Mouse (Mus musculus): ENCODE results near the gene Dhps. TPM values are rescaled to one million over a fixed set of nuclear protein-coding genes. Genes with fewer than 3 reads are reported as not detected.

Dhps gene
- polyA plus RNA-seq, 1 experiment from 2014 or later, result 66.8 TPM

DNA sequence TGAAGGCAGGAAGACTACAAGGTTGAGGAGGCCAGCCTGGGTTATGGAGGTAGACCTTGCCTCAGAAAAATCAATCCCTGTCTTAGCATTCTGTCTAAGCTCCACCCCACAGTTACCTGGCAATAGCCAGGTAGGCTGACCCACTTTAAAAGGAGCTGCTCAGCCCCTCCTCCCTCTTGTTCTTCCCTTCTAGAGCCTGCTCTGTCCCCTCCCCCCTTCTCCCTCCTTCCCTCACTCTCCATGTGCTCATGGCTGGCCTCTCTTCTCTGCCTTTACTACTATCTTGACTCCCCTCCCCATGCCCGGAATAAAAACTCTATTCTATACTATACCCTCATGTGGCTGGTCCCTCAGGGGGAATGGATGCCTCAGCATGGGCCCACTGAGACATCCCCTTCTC, 37.7 kb upstream of the Dhps start:
- no peaks in the 10 kb centered on the region for H3K9me3 ChIP-seq (ENCODE audit: control insufficient read depth, low read length)
- H3K4me2 ChIP-seq, result no peak overlapping the region
- peaks cover 22% of the 10 kb centered on the region for H3K4me1 ChIP-seq (ENCODE audit: control insufficient read depth, insufficient read depth, low read length)
- H3K27ac ChIP-seq (ENCODE audit: low read depth, low read length), result no peak overlapping the region
- DNase-seq (ENCODE audit: low spot score, missing footprints) (no peak), ATAC-seq (ENCODE audit: low FRiP score) (no peak)
- 56% methylated on average over 1 of the region's 1 CpGs for WGBS
- peaks cover 10% of the 10 kb centered on the region; the same call in 1 of the 2 replicates for H3K36me3 ChIP-seq (ENCODE audit: control insufficient read depth, insufficient read depth, low read length)
- H3K27me3 ChIP-seq (ENCODE audit: control insufficient read depth, insufficient read depth, low read length), result no peaks in the 10 kb centered on the region
- H3K9ac ChIP-seq (ENCODE audit: low read length), result no peak overlapping the region
- H3K4me3 ChIP-seq (ENCODE audit: low read depth, low read length), result no peak overlapping the region

DNA sequence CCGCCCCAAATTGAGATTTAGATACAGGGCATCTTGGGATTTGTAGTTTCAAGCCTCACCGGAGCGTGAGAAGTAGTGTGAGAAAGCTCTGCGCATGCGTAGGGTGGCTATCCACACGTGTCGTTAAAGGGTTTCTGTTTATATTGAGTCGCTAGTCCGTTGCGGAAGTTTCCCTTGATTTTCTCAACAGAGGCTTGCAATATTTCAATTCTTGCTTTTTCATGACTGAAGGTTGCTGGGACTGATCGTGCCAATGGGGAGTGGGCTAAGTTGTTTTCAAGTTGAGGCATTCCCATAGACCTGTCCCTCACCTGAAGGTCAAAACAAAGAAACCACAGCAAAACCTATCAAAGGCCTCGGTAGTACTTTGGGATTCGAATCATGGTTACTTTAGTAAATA, 36.8 kb upstream of the Dhps start:
- ATAC-seq (ENCODE audit: low FRiP score), result no peak
- 6% methylated on average over 13 of the region's 13 CpGs for WGBS
- Histone ChIP-seq H3K4me3 (ENCODE audit: low read depth, low read length) (peak overlapping the region; percentile 22), H3K4me2 (peak overlapping the region; percentile 64), H3K27me3 (ENCODE audit: control insufficient read depth, insufficient read depth, low read length) (no peaks in the 10 kb centered on the region), H3K9ac (ENCODE audit: low read length) (peak overlapping the region; percentile 76; the same call in 1 of the 2 replicates), H3K27ac (ENCODE audit: low read depth, low read length) (no peak overlapping the region), H3K9me3 (ENCODE audit: control insufficient read depth, low read length) (no peaks in the 10 kb centered on the region), H3K4me1 (ENCODE audit: control insufficient read depth, insufficient read depth, low read length) (peaks cover 21% of the 10 kb centered on the region), H3K36me3 (ENCODE audit: control insufficient read depth, insufficient read depth, low read length) (peaks cover 10% of the 10 kb centered on the region; the same call in 1 of the 2 replicates)
- peak; percentile 94 for DNase-seq (ENCODE audit: low spot score, missing footprints)

DNA sequence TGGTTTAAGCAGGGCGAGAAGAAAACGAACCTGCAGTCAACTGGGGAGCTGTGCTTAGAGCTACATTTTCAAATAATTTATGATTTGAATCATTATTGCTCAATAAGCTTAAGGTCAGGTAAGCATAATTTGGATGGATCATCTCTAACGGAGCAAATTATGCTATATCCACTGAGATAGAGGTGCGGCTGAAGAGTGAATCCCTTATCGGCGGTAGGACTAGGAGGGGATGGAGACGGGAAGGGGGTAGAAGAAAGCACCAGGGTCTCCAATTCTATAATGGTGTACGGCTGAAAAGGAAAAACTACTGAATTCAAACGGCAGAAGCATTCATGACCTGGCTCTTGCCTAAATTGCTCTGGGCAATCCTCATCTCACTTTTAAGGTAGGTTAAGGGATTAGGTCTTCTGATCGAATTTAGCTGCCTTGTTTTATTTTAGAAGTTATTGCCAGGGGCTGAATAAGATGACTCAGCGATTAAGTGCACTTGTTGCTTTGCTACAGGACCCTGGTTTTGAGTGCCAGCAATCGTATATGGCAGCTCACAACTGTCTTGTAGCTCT, 36.3 kb upstream of the Dhps start:
- ATAC-seq (ENCODE audit: low FRiP score) (no peak), DNase-seq (ENCODE audit: low spot score, missing footprints) (no peak)
- peaks cover 7% of the 10 kb centered on the region; the same call in 1 of the 2 replicates for H3K36me3 ChIP-seq (ENCODE audit: control insufficient read depth, insufficient read depth, low read length)
- H3K9me3 ChIP-seq (ENCODE audit: control insufficient read depth, low read length), result no peaks in the 10 kb centered on the region
- H3K4me1 ChIP-seq (ENCODE audit: control insufficient read depth, insufficient read depth, low read length), result peaks cover 21% of the 10 kb centered on the region
- H3K4me3 ChIP-seq (ENCODE audit: low read depth, low read length), result peak overlapping the region; percentile 80
- H3K9ac ChIP-seq (ENCODE audit: low read length), result peak overlapping the region; percentile 76
- H3K4me2 ChIP-seq, result peak overlapping the region; percentile 64
- H3K27ac ChIP-seq (ENCODE audit: low read depth, low read length), result no peak overlapping the region
- no peaks in the 10 kb centered on the region for H3K27me3 ChIP-seq (ENCODE audit: control insufficient read depth, insufficient read depth, low read length)
- WGBS, result 4% methylated on average over 12 of the region's 12 CpGs

DNA sequence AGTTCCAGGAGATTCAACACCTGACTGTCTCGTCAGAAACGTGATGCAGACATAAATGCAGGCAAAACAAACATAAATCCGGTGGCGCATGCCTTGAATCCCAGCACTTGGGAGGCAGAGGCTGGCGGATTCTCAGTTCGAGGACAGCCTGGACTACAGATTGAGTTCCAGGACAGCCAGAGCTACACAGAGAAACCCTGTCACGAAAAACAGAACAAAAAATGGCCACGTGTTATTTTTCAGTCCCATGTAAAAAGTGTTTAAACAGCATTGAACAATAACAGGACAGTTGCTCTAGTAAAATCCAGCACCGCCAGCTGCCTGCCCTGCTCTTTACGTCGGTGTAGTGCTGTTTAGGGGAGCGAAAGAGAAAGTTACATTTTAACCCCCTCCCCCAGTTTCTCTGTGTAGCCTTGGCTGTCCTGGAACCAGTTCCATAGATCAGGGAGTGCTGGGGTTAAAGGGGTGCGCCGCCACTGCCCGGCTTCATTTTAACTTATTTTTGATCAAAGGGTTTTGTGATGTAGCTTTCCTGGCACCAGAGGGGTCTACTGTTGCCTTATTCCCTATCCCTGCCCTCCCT, 35.7 kb upstream of the Dhps start:
- H3K4me2 ChIP-seq, result peak overlapping the region; percentile 64
- peaks cover 21% of the 10 kb centered on the region for H3K4me1 ChIP-seq (ENCODE audit: control insufficient read depth, insufficient read depth, low read length)
- DNase-seq (ENCODE audit: low spot score, missing footprints) (peak; percentile 93), ATAC-seq (ENCODE audit: low FRiP score) (peak; percentile 8)
- H3K9ac ChIP-seq (ENCODE audit: low read length), result peak overlapping the region; percentile 76
- H3K36me3 ChIP-seq (ENCODE audit: control insufficient read depth, insufficient read depth, low read length), result peaks cover 6% of the 10 kb centered on the region; the same call in 1 of the 2 replicates
- H3K4me3 ChIP-seq (ENCODE audit: low read depth, low read length), result peak overlapping the region; percentile 80
- 2% methylated on average over 15 of the region's 15 CpGs for WGBS
- no peaks in the 10 kb centered on the region for H3K27me3 ChIP-seq (ENCODE audit: control insufficient read depth, insufficient read depth, low read length)
- H3K9me3 ChIP-seq (ENCODE audit: control insufficient read depth, low read length), result no peaks in the 10 kb centered on the region
- H3K27ac ChIP-seq (ENCODE audit: low read depth, low read length), result peak overlapping the region; percentile 35

DNA sequence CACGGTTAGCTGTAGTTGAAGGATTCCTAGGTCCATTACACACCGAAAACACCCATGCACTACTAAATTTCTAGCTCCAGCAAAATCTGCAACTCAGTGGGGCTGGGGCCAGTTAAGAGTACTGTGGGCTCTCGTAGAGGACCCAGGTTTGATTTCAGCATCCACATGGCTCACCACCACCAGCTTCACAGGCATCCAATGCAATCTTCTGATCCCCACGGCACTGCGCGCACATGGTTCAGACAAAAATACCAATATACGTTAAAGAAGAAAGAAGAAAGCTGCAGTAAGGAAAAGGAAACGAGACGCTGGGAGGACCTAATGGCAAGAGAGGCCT, 35.2 kb upstream of the Dhps start:
- no peak for DNase-seq (ENCODE audit: low spot score, missing footprints)

DNA sequence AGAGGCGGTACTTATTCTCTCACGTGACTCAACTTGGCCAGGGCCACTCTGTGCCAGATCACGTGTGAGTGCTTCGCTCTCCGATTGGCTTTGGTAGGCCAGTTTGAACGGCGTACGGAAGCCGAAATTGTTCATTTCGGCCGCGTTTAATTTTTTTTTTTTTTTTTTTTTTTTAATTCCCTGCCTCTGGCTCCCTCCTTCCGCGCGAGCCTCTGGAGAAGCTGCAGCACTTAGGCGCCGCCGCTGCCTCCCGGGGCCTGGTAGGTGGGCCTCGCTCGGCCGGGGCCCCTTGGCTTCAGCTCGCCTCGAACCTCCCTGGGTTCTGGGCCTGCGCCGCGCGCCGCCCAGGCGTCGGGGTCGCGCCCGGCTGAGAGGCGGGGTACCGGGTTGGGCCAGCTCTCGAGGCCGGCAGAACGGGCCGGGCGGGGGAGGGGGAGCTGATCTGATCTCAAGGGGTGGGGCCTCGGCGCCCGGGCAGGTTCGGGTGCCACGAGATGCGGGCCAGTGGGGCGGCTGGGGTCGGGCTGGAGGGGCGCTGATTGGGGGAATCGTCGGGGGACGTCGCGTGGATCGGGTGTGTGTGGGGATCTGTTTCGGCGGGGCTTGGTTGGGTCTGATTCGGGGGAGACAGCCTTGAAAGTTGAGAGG, 34.7 kb upstream of the Dhps start, which contains the start of gene Tnpo2:
Gene Tnpo2 (plus strand): TSS at position 198 of the 648 bp plus-strand sequence.
- Histone ChIP-seq H3K27ac (ENCODE audit: low read depth, low read length) (peak within 1 kb of the TSS; percentile 99), H3K4me1 (ENCODE audit: control insufficient read depth, insufficient read depth, low read length) (peaks cover 21% of the 10 kb centered on the region), H3K4me3 (ENCODE audit: low read depth, low read length) (peak within 1 kb of the TSS; percentile 80), H3K36me3 (ENCODE audit: control insufficient read depth, insufficient read depth, low read length) (peaks cover 12% of the 10 kb centered on the region; the same call in 1 of the 2 replicates), H3K9me3 (ENCODE audit: control insufficient read depth, low read length) (no peaks in the 10 kb centered on the region), H3K9ac (ENCODE audit: low read length) (peak within 1 kb of the TSS; percentile 76), H3K4me2 (peak within 1 kb of the TSS; percentile 64), H3K27me3 (ENCODE audit: control insufficient read depth, insufficient read depth, low read length) (no peaks in the 10 kb centered on the region)
- DNase-seq (ENCODE audit: low spot score, missing footprints) (peak; percentile 98), ATAC-seq (ENCODE audit: low FRiP score) (peak; percentile 93)
- whole genome bisulfite sequencing, result under 1% methylated on average over 54 of the region's 59 CpGs

More for the DNA sequence above, 35.2 kb upstream of the Dhps start:
- peak overlapping the region; percentile 76 for H3K9ac ChIP-seq (ENCODE audit: low read length)
- no peaks in the 10 kb centered on the region for H3K9me3 ChIP-seq (ENCODE audit: control insufficient read depth, low read length)
- under 1% methylated on average over 9 of the region's 9 CpGs for WGBS
- H3K4me1 ChIP-seq (ENCODE audit: control insufficient read depth, insufficient read depth, low read length), result peaks cover 21% of the 10 kb centered on the region
- H3K36me3 ChIP-seq (ENCODE audit: control insufficient read depth, insufficient read depth, low read length), result peaks cover 11% of the 10 kb centered on the region; the same call in 1 of the 2 replicates
- H3K27ac ChIP-seq (ENCODE audit: low read depth, low read length), result peak overlapping the region; percentile 35
- peak overlapping the region; percentile 64 for H3K4me2 ChIP-seq
- peak; percentile 40 for ATAC-seq (ENCODE audit: low FRiP score)
- H3K27me3 ChIP-seq (ENCODE audit: control insufficient read depth, insufficient read depth, low read length), result no peaks in the 10 kb centered on the region
- H3K4me3 ChIP-seq (ENCODE audit: low read depth, low read length), result peak overlapping the region; percentile 80

DNA sequence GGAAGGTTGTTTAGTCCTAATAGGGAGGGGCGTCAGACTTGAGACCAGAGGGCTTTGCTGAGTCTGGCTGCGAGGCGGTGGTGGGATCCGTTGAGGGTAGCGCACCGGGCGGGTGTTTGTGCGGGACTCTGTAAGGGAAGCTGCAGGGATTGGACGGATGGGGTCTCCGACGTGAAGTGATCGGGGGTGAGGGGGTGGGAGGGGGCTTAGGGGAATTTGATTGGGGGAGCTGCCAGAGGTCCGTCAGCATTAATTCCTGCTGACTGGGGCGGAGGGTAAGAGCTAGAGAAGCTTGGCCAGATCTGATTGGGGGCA, 34.2 kb upstream of the Dhps start:
- H3K4me2 ChIP-seq, result peak overlapping the region; percentile 64
- no peaks in the 10 kb centered on the region for H3K27me3 ChIP-seq (ENCODE audit: control insufficient read depth, insufficient read depth, low read length)
- WGBS, result under 1% methylated on average over 14 of the region's 14 CpGs
- peak; percentile 75 for ATAC-seq (ENCODE audit: low FRiP score)
- peaks cover 10% of the 10 kb centered on the region; the same call in 1 of the 2 replicates for H3K36me3 ChIP-seq (ENCODE audit: control insufficient read depth, insufficient read depth, low read length)
- no peak for DNase-seq (ENCODE audit: low spot score, missing footprints)
- H3K9ac ChIP-seq (ENCODE audit: low read length), result peak overlapping the region; percentile 76
- H3K27ac ChIP-seq (ENCODE audit: low read depth, low read length), result peak overlapping the region; percentile 99
- no peaks in the 10 kb centered on the region for H3K9me3 ChIP-seq (ENCODE audit: control insufficient read depth, low read length)
- peaks cover 21% of the 10 kb centered on the region for H3K4me1 ChIP-seq (ENCODE audit: control insufficient read depth, insufficient read depth, low read length)
- peak overlapping the region; percentile 80 for H3K4me3 ChIP-seq (ENCODE audit: low read depth, low read length)

DNA sequence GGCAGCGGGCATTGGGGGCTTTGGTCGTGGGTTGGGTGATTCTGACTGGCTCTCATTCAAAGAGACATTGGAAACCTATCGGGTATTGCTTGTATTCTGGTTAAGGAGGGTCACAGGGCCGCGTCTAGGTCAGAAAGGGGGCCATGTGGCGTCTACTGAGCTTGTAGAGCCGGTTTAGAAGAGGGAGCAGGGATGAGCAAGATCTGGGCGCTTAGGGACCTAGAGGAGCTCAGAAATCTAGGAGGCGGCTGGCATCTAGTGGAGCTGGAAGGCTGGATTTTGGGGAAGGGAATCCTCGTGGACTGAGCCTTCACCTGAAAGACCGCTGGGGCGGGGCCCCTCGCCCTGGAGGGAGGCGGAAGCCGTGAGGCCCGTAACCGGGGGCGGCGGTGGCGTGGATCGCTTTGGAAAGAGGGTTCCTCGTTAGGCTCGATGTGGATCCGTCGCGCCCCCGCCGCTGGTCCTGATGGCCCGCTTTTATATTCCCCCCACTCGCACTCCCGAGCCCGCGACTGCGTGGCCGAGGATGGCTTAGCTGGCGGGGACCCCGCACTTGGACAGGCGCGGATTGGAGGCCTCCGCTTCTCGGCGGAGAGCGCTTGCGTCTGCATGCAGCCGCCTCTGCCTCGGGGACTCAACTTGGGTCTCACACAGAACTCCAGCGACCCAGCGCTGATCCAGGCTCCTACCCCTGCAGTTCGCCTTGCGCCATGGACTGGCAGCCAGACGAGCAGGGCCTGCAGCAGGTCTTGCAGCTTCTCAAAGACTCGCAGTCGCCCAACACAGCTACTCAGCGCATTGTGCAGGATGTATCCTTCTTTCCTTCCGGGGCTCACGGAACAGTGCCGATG, 33.7 kb upstream of the Dhps start:
- Histone ChIP-seq H3K4me1 (ENCODE audit: control insufficient read depth, insufficient read depth, low read length) (peaks cover 21% of the 10 kb centered on the region), H3K9ac (ENCODE audit: low read length) (peak overlapping the region; percentile 76), H3K27ac (ENCODE audit: low read depth, low read length) (peak overlapping the region; percentile 99), H3K36me3 (ENCODE audit: control insufficient read depth, insufficient read depth, low read length) (peaks cover 11% of the 10 kb centered on the region; the same call in 1 of the 2 replicates), H3K4me3 (ENCODE audit: low read depth, low read length) (peak overlapping the region; percentile 80), H3K4me2 (peak overlapping the region; percentile 64), H3K27me3 (ENCODE audit: control insufficient read depth, insufficient read depth, low read length) (no peaks in the 10 kb centered on the region), H3K9me3 (ENCODE audit: control insufficient read depth, low read length) (no peaks in the 10 kb centered on the region)
- 1% methylated on average over 56 of the region's 57 CpGs for WGBS
- DNase-seq (ENCODE audit: low spot score, missing footprints) (peak; percentile 95), ATAC-seq (ENCODE audit: low FRiP score) (peak; percentile 20)

Data from midbrain, embryonic 11.5 days (tissue).